Mouse (Mus musculus): ENCODE data around the gene Ndufb7. TPM values are rescaled to one million over a fixed set of nuclear protein-coding genes. Genes with fewer than 3 reads are reported as not detected.
"Not testable (repeated sequence)": the region's sequence is repeated elsewhere in the genome, so short reads cannot be mapped to it uniquely, and the experiment has no call there.

The Ndufb7 gene
- polyA plus RNA-seq, 1 experiment from 2014 or later: 362 TPM

DNA sequence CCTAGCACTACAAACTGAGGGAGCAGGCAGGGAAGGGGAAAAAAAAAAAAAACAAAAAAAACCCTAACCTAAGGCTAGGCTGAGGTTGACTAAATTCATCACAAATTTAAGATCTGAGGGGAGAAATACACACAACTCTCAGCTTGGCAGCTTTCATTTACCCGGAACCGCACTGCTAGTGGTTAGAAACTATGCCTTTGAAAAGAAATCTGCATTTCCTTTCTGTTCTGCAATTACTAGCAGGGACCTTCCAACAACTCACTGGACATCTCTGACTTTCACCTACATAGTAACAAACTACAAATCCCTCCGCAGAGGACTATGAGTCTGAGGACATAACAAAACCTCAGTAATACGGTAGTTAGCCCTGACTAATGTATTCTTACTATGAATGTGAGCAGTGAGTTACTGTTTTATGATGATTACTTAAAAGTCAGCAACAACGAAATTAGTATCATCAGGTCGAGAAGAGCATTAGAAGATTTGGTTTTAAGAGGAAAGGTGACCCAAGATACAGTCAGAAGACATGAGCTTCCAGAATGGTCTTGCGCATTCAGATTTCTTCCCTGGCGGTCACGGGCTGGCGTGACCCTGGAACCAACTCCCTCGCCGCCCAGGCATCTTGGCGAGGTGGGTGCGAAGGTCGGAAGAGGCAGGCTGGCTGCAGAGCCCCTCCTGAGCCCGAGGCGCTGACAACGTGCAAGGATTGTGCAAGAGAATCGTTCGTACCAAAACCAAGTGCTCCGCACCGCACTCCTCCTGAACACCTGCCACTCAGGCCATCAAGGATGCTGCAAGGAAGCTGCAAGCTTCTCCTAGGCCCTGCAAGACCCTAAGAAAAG is 27.1 kb downstream of the Ndufb7 start:
- Histone ChIP-seq H3K4me2 (peak overlapping the region; percentile 83), H3K4me3 (replicated peaks) (peak overlapping the region; percentile 76), H3K9me3 (replicated peaks) (no peaks in the 10 kb centered on the region), H3K27me3 (replicated peaks) (no peaks in the 10 kb centered on the region), H3K36me3 (no peaks in the 10 kb centered on the region), H3K4me1 (peaks cover 50% of the 10 kb centered on the region), H3K9ac (replicated peaks) (peak overlapping the region; percentile 87), H3K27ac (replicated peaks) (peak overlapping the region; percentile 97)
- WGBS: 4% methylated on average over 22 of the region's 22 CpGs
- ATAC-seq (ENCODE audit: low FRiP score): no peak

- Histone ChIP-seq H3K9ac (replicated peaks) (peak overlapping the region; percentile 87), H3K4me3 (replicated peaks) (peak overlapping the region; percentile 76), H3K27me3 (replicated peaks) (no peaks in the 10 kb centered on the region), H3K36me3 (no peaks in the 10 kb centered on the region), H3K4me1 (peaks cover 41% of the 10 kb centered on the region), H3K27ac (replicated peaks) (peak overlapping the region; percentile 97), H3K9me3 (replicated peaks) (no peaks in the 10 kb centered on the region), H3K4me2 (peak overlapping the region; percentile 83)
- WGBS: under 1% methylated on average over 43 of the region's 43 CpGs
- ATAC-seq (ENCODE audit: low FRiP score): peak; percentile 97
These were observed 27.9 kb downstream of the Ndufb7 start for GRCm38 (mm10) chr8:83594167-83595049.

DNA sequence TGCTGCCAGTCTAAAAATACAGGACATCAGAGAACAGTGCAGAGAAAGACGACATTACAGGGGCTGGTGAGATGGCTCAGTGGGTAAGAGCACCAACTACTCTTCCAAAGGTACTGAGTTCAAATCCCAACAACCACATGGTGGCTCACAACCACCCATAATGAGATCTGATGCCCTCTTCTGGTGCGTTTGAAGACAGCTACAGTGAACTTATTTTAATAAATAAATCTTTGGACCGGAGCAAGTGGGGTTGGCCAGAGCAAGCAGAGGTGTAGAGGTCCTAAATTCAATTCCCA is 28.5 kb downstream of the Ndufb7 start:
- Histone ChIP-seq H3K4me1 (peaks cover 35% of the 10 kb centered on the region), H3K4me3 (replicated peaks) (peak overlapping the region; percentile 76), H3K9ac (replicated peaks) (peak overlapping the region; percentile 46), H3K4me2 (peak overlapping the region; percentile 56), H3K27ac (replicated peaks) (peak overlapping the region; percentile 91)
- ATAC-seq (ENCODE audit: low FRiP score); H3K27me3 ChIP-seq (replicated peaks); H3K36me3 ChIP-seq; H3K9me3 ChIP-seq (replicated peaks): not testable (repeated sequence)
- WGBS: 59% methylated on average over 3 of the region's 3 CpGs

DNA sequence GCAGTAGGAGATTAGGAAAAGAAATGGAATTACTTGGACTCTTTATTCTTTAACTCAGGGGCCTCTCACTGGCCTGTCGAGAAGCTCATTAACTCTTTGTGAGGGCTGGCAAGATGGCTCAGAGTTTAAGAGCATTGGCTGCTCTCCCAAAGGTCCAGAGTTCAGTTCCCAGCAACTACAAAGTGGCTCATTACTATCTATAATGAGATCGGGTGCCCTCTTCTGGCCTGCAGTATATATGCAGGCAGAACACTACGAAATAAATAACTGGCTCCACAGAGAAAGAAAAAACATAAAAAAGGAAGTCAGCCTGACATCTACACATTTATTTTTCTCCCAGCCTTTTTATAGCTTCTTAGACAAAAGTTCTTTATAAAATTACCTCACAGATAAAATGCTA is 29.9 kb downstream of the Ndufb7 start:
- peaks cover 22% of the 10 kb centered on the region for H3K4me1 ChIP-seq
- H3K36me3 ChIP-seq: no peaks in the 10 kb centered on the region
- H3K9ac ChIP-seq (replicated peaks): no peak overlapping the region
- H3K9me3 ChIP-seq (replicated peaks): no peaks in the 10 kb centered on the region
- no peaks in the 10 kb centered on the region for H3K27me3 ChIP-seq (replicated peaks)
- WGBS: 22% methylated on average over 3 of the region's 3 CpGs
- ATAC-seq (ENCODE audit: low FRiP score): no peak
- no peak overlapping the region for H3K4me2 ChIP-seq
- no peak overlapping the region for H3K4me3 ChIP-seq (replicated peaks)
- peak overlapping the region; percentile 24; the same call in 1 of the 2 replicates for H3K27ac ChIP-seq (replicated peaks)

DNA sequence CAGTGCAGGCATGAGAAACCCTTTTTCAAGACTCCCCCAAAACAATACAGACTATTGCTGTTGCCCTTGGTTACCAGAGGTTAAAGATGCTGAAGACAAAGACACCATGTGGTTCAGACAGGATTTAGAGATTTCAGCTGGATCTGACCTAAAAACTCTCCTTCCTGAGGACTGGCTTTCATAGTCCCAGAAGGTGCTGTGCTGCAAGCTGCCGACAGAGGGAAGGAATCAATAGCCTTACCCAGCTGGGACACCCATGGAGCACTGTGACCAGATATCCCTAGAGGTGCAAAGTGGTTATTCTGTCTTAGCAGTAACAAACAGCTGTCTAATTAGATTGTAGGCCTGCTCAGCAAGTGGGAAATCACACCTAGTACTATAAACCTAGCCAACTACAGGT is 31.7 kb downstream of the Ndufb7 start:
- no peak overlapping the region for H3K27ac ChIP-seq (replicated peaks)
- WGBS: 0% methylated on average over 1 of the region's 1 CpGs
- no peaks in the 10 kb centered on the region for H3K36me3 ChIP-seq
- peaks cover 6% of the 10 kb centered on the region for H3K4me1 ChIP-seq
- H3K9ac ChIP-seq (replicated peaks): no peak overlapping the region
- no peaks in the 10 kb centered on the region for H3K9me3 ChIP-seq (replicated peaks)
- H3K27me3 ChIP-seq (replicated peaks): no peaks in the 10 kb centered on the region
- H3K4me3 ChIP-seq (replicated peaks): no peak overlapping the region
- no peak overlapping the region for H3K4me2 ChIP-seq
- no peak for ATAC-seq (ENCODE audit: low FRiP score)

DNA sequence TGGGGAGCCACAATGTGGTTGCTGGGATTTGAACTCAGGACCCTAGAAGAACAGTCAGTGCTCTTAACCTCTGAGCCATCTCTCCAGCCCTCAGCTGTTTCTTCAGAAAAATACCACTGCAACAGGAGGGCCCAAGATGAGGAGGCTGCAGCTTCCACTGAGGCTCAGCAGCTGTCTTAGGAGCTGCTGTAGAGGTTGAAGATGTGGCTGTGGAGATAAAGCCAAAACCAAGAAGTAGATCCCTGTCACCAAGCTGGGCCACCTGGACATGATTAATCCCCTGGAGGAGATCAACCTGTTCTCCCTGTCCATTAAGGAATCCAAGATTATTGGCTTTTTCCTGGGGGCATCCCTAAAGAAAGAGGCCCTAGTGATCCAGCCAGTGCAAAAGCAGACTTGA is 33.3 kb downstream of the Ndufb7 start:
- H3K36me3 ChIP-seq: no peaks in the 10 kb centered on the region
- ATAC-seq (ENCODE audit: low FRiP score): no peak
- H3K4me1 ChIP-seq: 0 out of 2 replicates have a peak, but pooled peaks cover 2% of the 10 kb centered on the region
- no peaks in the 10 kb centered on the region for H3K27me3 ChIP-seq (replicated peaks)
- no peak overlapping the region for H3K4me2 ChIP-seq
- no peak overlapping the region for H3K9ac ChIP-seq (replicated peaks)
- no peak overlapping the region for H3K27ac ChIP-seq (replicated peaks)
- no peak overlapping the region for H3K4me3 ChIP-seq (replicated peaks)
- no peaks in the 10 kb centered on the region for H3K9me3 ChIP-seq (replicated peaks)

- H3K27me3 ChIP-seq (replicated peaks): no peaks in the 10 kb centered on the region
- H3K9ac ChIP-seq (replicated peaks): no peak overlapping the region
- no peaks in the 10 kb centered on the region for H3K36me3 ChIP-seq
- no peaks in the 10 kb centered on the region for H3K9me3 ChIP-seq (replicated peaks)
- 78% methylated on average over 2 of the region's 2 CpGs for WGBS
- no peak overlapping the region for H3K4me3 ChIP-seq (replicated peaks)
- no peak overlapping the region for H3K27ac ChIP-seq (replicated peaks)
- no peak overlapping the region for H3K4me2 ChIP-seq
- H3K4me1 ChIP-seq: peaks cover 7% of the 10 kb centered on the region
- no peak for ATAC-seq (ENCODE audit: low FRiP score)
These were observed 36.2 kb downstream of the Ndufb7 start for GRCm38 (mm10) chr8:83602650-83603029.

GRCm38 (mm10) chr8:83607661-83608397 is 41.4 kb downstream of the Ndufb7 start, which contains the start of the genes Tecr and Dnajb1:
Tecr (minus strand) TSS chr8:83607971.
Dnajb1 (plus strand) TSS chr8:83608193.
- under 1% methylated on average over 65 of the region's 69 CpGs for WGBS

GRCm38 (mm10) chr8:83608398-83608829 is 41.9 kb downstream of the Ndufb7 start:
- H3K9ac ChIP-seq (replicated peaks): peak overlapping the region; percentile 66
- H3K27ac ChIP-seq (replicated peaks): peak overlapping the region; percentile 97
- H3K36me3 ChIP-seq: peaks cover 34% of the 10 kb centered on the region
- H3K27me3 ChIP-seq (replicated peaks): no peaks in the 10 kb centered on the region
- peak overlapping the region; percentile 78 for H3K4me3 ChIP-seq (replicated peaks)
- WGBS: under 1% methylated on average over 51 of the region's 51 CpGs
- no peaks in the 10 kb centered on the region for H3K9me3 ChIP-seq (replicated peaks)
- H3K4me2 ChIP-seq: peak overlapping the region; percentile 83
- peaks cover 31% of the 10 kb centered on the region for H3K4me1 ChIP-seq
- ATAC-seq (ENCODE audit: low FRiP score): peak; percentile 82

More at GRCm38 (mm10) chr8:83607661-83608397, 41.4 kb downstream of the Ndufb7 start, which contains the start of the genes Tecr and Dnajb1:
- no peaks in the 10 kb centered on the region for H3K9me3 ChIP-seq (replicated peaks)
- H3K4me2 ChIP-seq: peak within 1 kb of the TSS; percentile 83
- peaks cover 30% of the 10 kb centered on the region for H3K36me3 ChIP-seq
- peak within 1 kb of the TSS; percentile 78 for H3K4me3 ChIP-seq (replicated peaks)
- H3K27me3 ChIP-seq (replicated peaks): no peaks in the 10 kb centered on the region
- peak; percentile 97 for ATAC-seq (ENCODE audit: low FRiP score)
- peak within 1 kb of the TSS; percentile 71 for H3K9ac ChIP-seq (replicated peaks)
- H3K4me1 ChIP-seq: peaks cover 31% of the 10 kb centered on the region
- peak within 1 kb of the TSS; percentile 97 for H3K27ac ChIP-seq (replicated peaks)

DNA sequence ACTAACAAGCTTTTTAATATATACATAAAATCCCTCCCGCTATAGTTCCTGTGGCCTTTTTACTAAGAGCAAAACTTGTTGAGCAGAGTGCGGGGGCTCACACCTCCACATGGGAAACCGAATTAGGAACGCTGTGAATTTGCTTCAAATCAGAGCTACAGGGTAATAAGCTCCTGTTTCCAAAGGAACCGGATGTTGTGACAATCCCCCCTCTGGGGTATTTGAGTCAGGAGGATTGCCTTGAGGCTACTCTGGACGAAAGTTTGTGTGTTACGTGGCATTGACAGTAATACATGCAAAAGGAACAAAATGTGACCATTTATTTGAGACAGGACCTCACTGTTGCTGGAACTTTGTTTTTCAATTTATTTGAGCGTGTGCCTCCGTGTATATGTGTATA is 42.6 kb downstream of the Ndufb7 start:
- Histone ChIP-seq H3K27me3 (replicated peaks) (no peaks in the 10 kb centered on the region), H3K9me3 (replicated peaks) (no peaks in the 10 kb centered on the region), H3K4me1 (peaks cover 31% of the 10 kb centered on the region), H3K9ac (replicated peaks) (peak overlapping the region; percentile 66), H3K27ac (replicated peaks) (peak overlapping the region; percentile 97), H3K4me3 (replicated peaks) (peak overlapping the region; percentile 78), H3K4me2 (peak overlapping the region; percentile 83), H3K36me3 (peaks cover 41% of the 10 kb centered on the region)
- WGBS: 32% methylated on average over 9 of the region's 9 CpGs
- no peak for ATAC-seq (ENCODE audit: low FRiP score)

- H3K4me3 ChIP-seq (replicated peaks): peak overlapping the region; percentile 78
- H3K27me3 ChIP-seq (replicated peaks): no peaks in the 10 kb centered on the region
- H3K27ac ChIP-seq (replicated peaks): peak overlapping the region; percentile 97; the same call in 1 of the 2 replicates
- H3K9ac ChIP-seq (replicated peaks): peak overlapping the region; percentile 66; the same call in 1 of the 2 replicates
- no peaks in the 10 kb centered on the region for H3K9me3 ChIP-seq (replicated peaks)
- H3K36me3 ChIP-seq: peaks cover 44% of the 10 kb centered on the region
- 94% methylated on average over 10 of the region's 10 CpGs for WGBS
- ATAC-seq (ENCODE audit: low FRiP score): no peak
- H3K4me2 ChIP-seq: peak overlapping the region; percentile 83
- peaks cover 31% of the 10 kb centered on the region for H3K4me1 ChIP-seq
These were observed 43.2 kb downstream of the Ndufb7 start for GRCm38 (mm10) chr8:83609547-83610180.
